Mouse (Mus musculus) cerebellum, postnatal 10 days (tissue): ENCODE results near the gene Rabif.
"Not testable (repeated sequence)": the region's sequence is repeated elsewhere in the genome, so short reads cannot be mapped to it uniquely, and the experiment has no call there.

ENCODE experiments used
- DNase-seq, 2 experiments: peaks; one replicate each; pipeline ENCODE4 v3.0.0; 2021; ENCODE audit warnings: mixed read lengths in 2 of 2

Gene Rabif

GRCm38 (mm10) chr1:134494428-134495215, at the start of gene Rabif:
Rabif (plus strand) TSS chr1:134494648.
- peak; percentile 99 to 100 for DNase-seq

DNA sequence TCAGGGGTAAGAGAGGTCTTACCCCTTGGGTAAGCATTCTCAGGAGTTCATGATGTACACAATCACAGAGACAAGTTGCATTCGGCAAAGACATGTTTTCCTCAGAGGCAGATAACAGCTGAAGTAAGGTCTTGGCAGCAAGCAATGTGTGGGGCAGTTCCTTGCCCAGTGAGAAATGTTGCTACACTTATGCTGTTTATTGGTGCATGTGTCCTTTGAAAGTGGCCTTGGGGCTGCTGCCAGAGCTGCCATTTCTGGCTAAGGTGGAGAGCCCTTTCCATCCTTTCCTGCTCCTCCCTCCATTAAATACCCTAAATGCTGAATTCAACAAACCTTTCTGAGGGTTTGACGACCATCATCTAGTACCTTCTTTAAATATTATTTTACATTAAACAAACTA, 49.0 kb upstream of the Rabif start:
- no peak for DNase-seq

DNA sequence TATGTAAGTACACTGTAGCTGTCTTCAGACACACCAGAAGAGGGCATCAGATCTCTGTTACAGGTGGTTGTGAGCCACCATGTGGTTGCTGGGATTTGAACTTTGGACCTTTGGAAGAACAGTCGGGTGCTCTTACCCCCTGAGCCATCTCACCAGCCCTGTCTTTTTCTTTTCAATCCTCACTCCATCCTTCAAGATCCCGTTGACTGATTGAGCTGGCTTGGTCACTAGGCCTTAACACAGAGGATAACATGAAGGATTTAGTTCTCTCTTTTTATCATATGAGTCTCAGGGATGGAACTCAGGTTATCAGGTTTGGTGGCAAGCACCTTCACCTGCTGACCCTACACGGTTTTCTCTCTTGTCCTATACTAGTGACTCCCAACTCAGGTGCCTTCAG, 45.9 kb upstream of the Rabif start:
- not testable (repeated sequence) for DNase-seq

DNA sequence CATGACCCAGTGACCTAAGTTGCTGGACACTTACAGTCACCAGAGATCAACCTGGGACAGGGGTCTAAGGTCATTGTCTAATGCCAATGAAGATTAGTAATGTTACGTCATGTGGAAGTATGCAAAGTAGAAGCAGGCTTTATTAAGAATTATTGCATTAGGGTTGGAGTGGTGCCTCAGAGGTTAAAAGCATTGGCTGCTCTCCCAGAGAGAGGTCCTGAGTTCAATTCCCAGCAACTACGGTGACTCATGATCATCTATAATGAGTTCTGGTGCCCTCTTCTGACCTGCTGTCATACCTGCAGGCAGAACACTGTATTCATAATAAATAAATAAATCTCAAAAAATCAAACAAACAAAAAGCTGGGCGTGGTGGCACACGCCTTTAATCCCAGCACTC, 44.2 kb upstream of the Rabif start:
- DNase-seq, result no peak

DNA sequence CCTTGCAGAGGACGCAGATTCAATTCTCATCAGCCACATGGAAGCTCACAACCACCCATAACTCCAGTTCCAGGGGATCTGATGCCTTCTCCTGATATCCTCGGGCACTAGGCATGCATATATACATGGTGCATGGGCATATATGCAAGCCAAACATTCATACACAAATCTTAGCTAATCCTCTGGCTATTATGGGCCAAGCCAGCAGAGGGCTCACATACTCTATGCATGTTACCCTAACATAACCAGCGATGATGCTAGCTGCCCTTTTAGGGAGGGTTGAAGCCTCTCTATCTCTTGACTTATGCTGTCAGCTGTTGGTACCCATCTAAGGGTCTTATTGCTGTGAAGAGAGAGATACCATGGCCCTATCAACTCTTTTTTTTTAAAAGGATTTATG, 43.5 kb upstream of the Rabif start:
- peak; percentile 67 to 68 for DNase-seq

DNA sequence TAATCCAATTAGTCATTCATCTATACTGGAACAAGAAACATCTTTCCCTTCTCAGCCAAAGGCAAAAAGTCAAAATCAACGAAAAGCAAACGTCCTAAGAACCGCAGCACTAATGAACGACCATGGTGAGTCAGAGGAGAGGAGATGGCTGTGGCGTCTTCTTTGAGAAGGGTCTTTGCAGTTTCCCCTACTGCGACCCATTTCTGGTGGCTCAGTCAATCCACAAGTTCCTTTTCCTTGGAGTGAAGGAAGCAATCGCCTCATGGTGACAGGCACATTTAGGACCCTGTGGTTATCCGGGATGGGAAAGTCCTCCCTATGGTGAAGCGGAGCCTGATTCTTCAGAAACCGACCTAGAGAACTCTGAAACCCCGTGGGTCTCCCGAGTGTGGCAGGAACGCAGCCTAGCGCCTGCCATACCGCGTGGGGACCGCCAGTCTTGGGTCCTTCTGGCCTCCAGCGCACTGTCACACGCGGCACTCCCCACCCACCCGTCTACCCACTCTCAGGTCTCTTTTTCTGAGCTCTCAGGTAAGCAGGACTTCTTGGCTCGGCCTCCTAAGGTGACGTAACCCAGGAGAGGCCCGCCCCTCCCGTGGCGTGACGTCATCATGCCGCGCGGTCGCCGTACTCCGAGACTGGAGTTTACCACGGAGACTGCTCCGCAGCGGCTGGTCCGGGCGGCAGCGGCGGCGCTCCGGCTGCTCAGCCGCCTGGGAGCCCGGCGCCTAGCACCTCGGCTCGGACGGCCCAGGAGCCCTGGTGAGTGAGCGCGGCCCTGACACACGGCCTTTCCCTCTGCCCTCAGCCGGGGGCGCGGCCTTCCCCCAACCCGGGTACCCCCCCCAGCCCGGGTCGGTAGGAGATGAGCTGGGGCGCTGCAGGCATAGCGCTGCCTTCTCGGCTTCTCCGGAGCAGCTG, 39.3 kb upstream of the Rabif start, which contains the start of gene Klhl12:
TSS of gene Klhl12 (plus strand) at position 628 of the 921 bp plus-strand sequence.
- peak; percentile 99 for DNase-seq

DNA sequence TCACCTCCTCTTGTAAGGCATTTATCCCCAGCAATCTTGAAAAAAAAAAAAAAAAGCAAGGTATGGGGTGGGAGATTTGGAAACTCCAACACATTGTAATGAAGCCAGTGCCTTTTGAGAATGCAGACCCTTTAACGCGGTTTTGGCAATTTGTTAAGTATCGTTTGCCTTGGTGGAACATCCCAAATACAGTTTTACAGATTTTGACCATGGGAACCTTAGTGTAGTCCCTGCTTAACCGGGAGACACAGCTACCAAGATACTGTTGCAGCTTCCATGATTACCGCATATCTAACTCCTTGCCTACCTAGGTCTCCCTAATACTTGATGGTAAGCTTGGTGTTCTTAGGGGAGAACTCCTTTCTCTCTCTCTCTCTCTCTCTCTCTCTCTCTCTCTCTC, 38.4 kb upstream of the Rabif start:
- peak in 1 of 2 experiments; percentile 5 for DNase-seq

- no peak for DNase-seq
Observed at GRCm38 (mm10) chr1:134458139-134458727, 36.2 kb upstream of the Rabif start.

DNA sequence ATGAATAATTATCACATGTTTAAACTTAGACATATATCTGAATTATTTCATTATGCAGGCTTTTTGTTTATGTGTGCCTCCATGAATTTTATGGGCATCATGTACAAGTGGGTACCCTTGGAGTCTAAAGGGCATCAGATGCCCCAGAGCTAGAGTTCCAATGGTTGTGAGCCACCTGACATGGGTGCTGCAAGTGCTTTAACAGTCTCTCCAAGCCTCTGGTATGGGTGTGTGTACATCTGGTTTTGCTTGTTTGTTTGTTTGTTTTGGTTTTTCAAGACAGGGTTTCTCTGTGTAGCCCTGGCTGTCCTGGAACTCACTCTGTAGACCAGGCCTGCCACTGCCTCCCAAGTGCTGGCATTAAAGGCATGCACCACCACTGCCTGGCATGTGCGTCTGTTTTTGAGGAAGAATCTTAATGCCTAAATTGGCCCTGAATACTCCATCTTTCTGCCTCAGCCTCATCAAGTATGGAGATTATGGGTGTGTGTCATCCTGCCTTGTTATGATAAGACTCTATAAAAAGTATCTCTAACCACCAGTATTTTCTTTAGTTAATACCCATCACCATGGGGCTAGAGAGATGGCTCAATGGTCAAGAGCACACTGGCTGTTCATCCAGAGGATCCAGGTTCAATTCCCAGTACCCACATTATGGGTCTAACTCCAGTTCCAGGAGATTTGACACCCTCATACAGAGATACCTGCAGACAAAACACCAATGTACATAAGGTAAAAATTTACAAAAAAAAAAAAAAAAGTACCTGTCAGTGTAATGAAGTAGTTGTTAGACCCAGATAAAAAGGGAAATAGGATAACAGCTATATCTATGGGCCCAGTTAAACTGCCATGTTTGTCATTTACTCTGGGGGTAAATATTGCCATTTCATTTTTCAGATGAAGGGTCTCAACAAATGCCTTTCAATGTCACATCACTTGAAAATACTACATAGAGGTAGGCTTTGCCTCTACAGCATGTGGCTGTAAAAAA, 33.9 kb upstream of the Rabif start:
- DNase-seq, result no peak

DNA sequence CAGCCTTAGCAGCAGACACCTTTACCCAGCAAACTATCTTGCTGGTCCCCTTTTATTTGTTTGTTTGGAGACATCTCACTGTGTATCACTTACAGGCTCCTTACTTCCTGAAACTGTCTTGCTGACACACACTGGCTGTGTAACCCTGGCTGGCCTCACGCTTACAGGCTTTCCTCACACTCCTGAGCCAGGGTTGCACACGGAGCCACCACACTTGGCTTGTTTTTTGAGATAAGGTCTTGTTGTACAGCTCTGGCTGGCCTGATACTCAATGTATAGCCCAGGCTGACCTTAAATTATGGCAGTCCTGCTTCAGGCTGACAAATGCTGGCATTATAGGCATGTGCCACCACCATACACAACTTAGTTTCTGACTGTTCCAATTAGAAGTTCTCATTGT, 9.8 kb upstream of the Rabif start:
- DNase-seq, result no peak

GRCm38 (mm10) chr1:134490903-134491801, 3.3 kb upstream of the Rabif start:
- no peak for DNase-seq

DNA sequence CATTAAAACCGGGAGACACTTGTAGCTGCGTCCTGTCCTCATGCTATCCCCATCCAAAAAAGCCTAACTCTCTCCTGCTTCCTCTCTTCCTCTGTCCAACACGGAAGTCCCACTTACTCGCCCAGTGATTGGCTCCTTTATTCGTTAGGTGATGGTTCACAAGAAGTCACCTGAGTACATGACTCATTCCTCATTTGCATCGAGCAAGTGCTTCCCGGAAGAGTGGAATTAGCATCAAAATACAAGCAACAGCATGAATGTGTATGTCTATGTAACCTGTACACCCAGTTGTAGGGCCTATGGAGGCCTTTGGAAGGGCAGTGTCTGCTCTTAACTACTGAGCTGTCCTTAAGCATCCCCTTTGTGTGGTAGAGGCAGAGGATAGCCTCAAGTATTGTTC, 2.2 kb upstream of the Rabif start:
- DNase-seq, result no peak

DNA sequence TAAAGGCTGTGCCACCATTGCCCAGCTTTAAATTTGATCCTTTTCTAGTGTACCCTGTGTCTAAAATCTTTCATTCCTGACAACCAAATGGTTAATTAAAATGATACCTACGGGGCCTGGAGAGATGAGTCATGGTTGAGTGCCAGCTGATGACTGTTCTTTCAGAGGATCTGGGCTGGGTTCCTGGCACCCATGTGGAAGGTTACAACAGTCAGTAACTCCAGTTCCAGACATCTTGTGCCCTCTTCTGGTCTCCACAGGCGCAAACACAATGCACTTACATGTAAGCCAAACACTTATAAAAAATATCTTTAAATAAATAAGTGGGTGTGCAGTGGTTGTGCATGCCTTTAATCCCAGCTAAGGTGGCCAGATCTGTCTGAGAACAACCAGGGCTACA, 952 bp upstream of the Rabif start:
- peak; percentile 21 to 27 for DNase-seq

DNA sequence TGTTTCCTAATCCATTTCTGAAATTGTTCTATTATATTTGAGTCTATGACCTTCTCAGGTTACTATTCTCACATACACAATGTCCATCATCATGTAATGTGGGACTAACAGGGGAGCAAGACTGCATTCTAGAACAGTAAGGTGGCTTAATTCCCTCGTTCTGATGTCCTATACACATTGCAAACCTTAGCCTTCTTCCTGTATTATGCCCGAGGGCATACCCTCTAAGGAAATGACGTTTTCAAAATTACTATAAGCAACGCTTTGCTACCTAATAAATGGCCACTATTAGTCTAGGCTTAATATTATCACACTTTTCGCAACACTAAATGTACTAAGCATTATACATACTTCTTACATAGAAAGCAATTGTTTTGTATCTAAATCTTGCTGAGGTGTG, 492 bp upstream of the Rabif start:
- DNase-seq, result peak in 1 of 2 experiments; percentile 5

GRCm38 (mm10) chr1:134495216-134495539, 730 bp downstream of the Rabif start:
- DNase-seq, result no peak

GRCm38 (mm10) chr1:134495991-134496390, 1.5 kb downstream of the Rabif start:
- DNase-seq, result no peak

GRCm38 (mm10) chr1:134500916-134501315, 6.5 kb downstream of the Rabif start:
- no peak for DNase-seq

GRCm38 (mm10) chr1:134506201-134506600, 11.8 kb downstream of the Rabif start:
- DNase-seq, result no peak

DNA sequence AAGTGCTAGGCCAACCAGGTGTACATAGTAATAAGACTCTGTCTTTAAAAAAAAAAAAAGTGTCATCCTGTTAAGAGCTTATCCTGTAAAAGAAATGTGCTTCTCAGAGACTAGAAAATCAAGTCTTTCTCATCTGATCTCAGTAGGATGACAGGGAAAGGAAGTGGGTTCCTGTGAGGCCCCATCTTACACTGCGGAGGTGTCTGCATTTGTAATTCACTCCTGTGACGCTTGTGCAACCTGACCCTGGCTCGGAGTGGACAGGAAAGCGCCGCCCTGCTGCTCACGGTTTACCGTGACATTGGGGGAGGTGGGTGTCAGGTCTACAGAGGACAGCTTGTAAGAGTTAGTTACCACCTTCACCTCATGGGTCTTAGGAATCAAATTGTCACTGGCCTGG, 15.6 kb downstream of the Rabif start:
- no peak for DNase-seq

DNA sequence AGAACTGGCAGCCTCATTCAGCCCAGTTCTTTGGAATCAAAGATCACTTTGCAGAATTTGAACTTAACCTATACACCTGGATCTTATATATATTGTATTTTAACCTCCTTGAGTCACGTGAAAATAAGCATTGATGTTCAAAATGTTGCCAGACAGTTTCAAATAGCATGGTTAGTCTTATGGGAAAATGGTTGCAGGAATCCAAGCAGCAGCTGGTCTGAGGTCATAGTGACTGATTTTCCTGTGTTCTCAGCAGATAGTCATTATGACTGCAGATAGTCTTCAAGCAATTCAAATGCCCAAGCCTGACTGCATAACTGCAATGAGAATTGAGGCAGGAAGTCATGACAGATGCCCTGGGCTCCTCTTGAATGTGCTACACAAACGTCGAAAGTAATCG, 17.7 kb downstream of the Rabif start:
- no peak for DNase-seq

DNA sequence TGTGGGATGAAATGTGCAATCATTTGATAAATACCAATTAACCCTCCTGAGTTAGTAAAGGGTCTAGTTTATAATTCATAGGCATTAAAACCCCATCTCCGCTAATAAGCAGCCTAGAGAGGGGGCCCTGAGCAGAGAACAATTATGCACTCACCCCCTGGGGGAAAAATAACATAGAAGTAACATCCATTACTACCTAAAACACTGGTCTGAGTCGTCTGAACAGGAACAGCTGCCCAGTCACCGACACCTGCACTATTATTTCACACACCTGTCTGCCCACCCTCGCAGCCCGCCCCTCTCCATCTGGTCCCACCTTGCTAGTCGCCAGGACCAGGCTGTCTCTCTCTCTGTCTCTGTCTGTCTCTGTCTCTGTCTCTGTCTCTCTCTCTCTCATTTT, 18.1 kb downstream of the Rabif start:
- no peak for DNase-seq
